Mouse (Mus musculus) mature B cell (primary cell): Measurements from ENCODE around the gene Zfp422.
"Not testable (repeated sequence)": the region's sequence is repeated elsewhere in the genome, so short reads cannot be mapped to it uniquely, and the experiment has no call there.

Source experiments
- in situ Hi-C: fragments of 300-500 bp; cut with MboI; formaldehyde crosslinking; loops from 2 replicates; pipeline ENCODE4 v1.14.3; 2019

Gene Zfp422

GRCm38 (mm10) chr6:116650406-116650805 is 21.6 kb upstream of the Zfp422 start, which contains the start of gene Depp1:
Depp1 (plus strand) TSS chr6:116650609.
- in situ Hi-C loops: no loop called here

- in situ Hi-C loops: no loop called here
These were observed 21.0 kb upstream of the Zfp422 start for GRCm38 (mm10) chr6:116649811-116650210.

GRCm38 (mm10) chr6:116647763-116648162 is 19.0 kb upstream of the Zfp422 start:
- in situ Hi-C loops: no loop called here

- in situ Hi-C loops: no loop called here
These were observed 15.5 kb upstream of the Zfp422 start for GRCm38 (mm10) chr6:116644335-116644734.

GRCm38 (mm10) chr6:116643881-116644280 is 15.1 kb upstream of the Zfp422 start:
- in situ Hi-C loops: no loop called here

- in situ Hi-C loops: no loop called here
These were observed 14.1 kb upstream of the Zfp422 start for GRCm38 (mm10) chr6:116642942-116643341.

- in situ Hi-C loops: no loop called here
These were observed 10.9 kb upstream of the Zfp422 start for GRCm38 (mm10) chr6:116639663-116640062.

GRCm38 (mm10) chr6:116638871-116639270 is 10.1 kb upstream of the Zfp422 start:
- in situ Hi-C loops: no loop called here

- in situ Hi-C loops: no loop called here
These were observed 8.7 kb upstream of the Zfp422 start for GRCm38 (mm10) chr6:116637496-116637895.

- in situ Hi-C loops: no loop called here
These were observed 7.9 kb upstream of the Zfp422 start for GRCm38 (mm10) chr6:116636581-116637235.

GRCm38 (mm10) chr6:116635251-116636180 is 6.7 kb upstream of the Zfp422 start:
- in situ Hi-C loops: no loop called here

GRCm38 (mm10) chr6:116633741-116634695 is 5.2 kb upstream of the Zfp422 start:
- in situ Hi-C loops: no loop called here

GRCm38 (mm10) chr6:116632129-116632528 is 3.3 kb upstream of the Zfp422 start:
- in situ Hi-C loops: no loop called here

- in situ Hi-C loops: no loop called here
These were observed 967 bp upstream of the Zfp422 start for GRCm38 (mm10) chr6:116629766-116630165.

GRCm38 (mm10) chr6:116628095-116628494 is 704 bp downstream of the Zfp422 start:
- in situ Hi-C loops: no loop called here

GRCm38 (mm10) chr6:116626417-116626816 is 2.4 kb downstream of the Zfp422 start:
- in situ Hi-C loops: not testable (repeated sequence)

- in situ Hi-C loops: no loop called here
These were observed 7.3 kb downstream of the Zfp422 start for GRCm38 (mm10) chr6:116621318-116622023.

- in situ Hi-C loops: no loop called here
These were observed 10.7 kb downstream of the Zfp422 start for GRCm38 (mm10) chr6:116618073-116618472.

- in situ Hi-C loops: no loop called here
These were observed 13.1 kb downstream of the Zfp422 start for GRCm38 (mm10) chr6:116615719-116616118.

- in situ Hi-C loops: no loop called here
These were observed 21.6 kb downstream of the Zfp422 start for GRCm38 (mm10) chr6:116607230-116607629.

GRCm38 (mm10) chr6:116600969-116601368 is 27.8 kb downstream of the Zfp422 start:
- in situ Hi-C loops: not testable (repeated sequence)
